Mouse (Mus musculus) embryonic facial prominence, embryonic 15.5 days (tissue): ENCODE data around the gene Trnp1. TPM values are rescaled to one million over a fixed set of nuclear protein-coding genes. Genes with fewer than 3 reads are reported as not detected.
A peak's percentile ranks its signal among the peaks of the same experiment; 100 is the strongest.

Source experiments
- ATAC-seq: fragments of 200-750 bp; cut with Nextera tagmentation; 2 replicates; pipeline ENCODE4 v1.8.0; 2017; ENCODE audit warnings: low read depth, moderate TSS enrichment; ENCODE audit not compliant: insufficient number of reproducible peaks, low FRiP score, low TSS enrichment
- H3K27ac ChIP-seq: fragments of 300-500 bp; sonication (generic); replicated peaks from 2 replicates; pipeline ENCODE4 v1.5.1; 2015; ENCODE audit warnings: mild to moderate bottlenecking, inconsistent platforms
- H3K27me3 ChIP-seq: fragments of 300-500 bp; sonication (generic); 2 replicates; pipeline ENCODE4 v1.6.1; 2015; ENCODE audit warnings: inconsistent platforms
- H3K36me3 ChIP-seq: fragments of 300-500 bp; sonication (generic); 2 replicates; pipeline ENCODE4 v1.6.1; 2015; ENCODE audit warnings: mild to moderate bottlenecking, inconsistent platforms
- H3K4me1 ChIP-seq: fragments of 300-500 bp; sonication (generic); 2 replicates; pipeline ENCODE4 v1.6.1; 2015; ENCODE audit warnings: inconsistent platforms
- H3K4me2 ChIP-seq: fragments of 300-500 bp; sonication (generic); replicated peaks from 2 replicates; pipeline ENCODE4 v1.6.1; 2015; ENCODE audit warnings: mild to moderate bottlenecking, inconsistent platforms
- H3K4me3 ChIP-seq: fragments of 300-500 bp; sonication (generic); replicated peaks from 2 replicates; pipeline ENCODE4 v1.5.1; 2015; ENCODE audit warnings: mild to moderate bottlenecking, inconsistent platforms
- H3K9ac ChIP-seq: fragments of 300-500 bp; sonication (generic); 2 replicates; pipeline ENCODE4 v1.6.1; 2015; ENCODE audit warnings: inconsistent platforms
- H3K9me3 ChIP-seq: fragments of 300-500 bp; sonication (generic); replicated peaks from 2 replicates; pipeline ENCODE4 v1.6.1; 2016; ENCODE audit warnings: inconsistent platforms
- WGBS: fragments of 180-500 bp; shearing (Covaris S2); methylation state at CpG from one replicate; pipeline ENCODE4 v1.1.7; 2015; 5-methylcytosine and 5-hydroxymethylcytosine counted together
- polyA plus RNA-seq: library from polyadenylated mRNA; unstranded; fragments of >200 nt; fragmentation: Nextera tagmentation; extraction: Ambion mirVana; gene quantifications from 2 replicates; pipeline ENCODE4 v1.2.1, GENCODE M21; 2015

The Trnp1 gene
- polyA plus RNA-seq, 1 experiment from 2014 or later = 8.0 TPM

GRCm38 (mm10) chr4:133480754-133481153 lies 17.6 kb downstream of the Trnp1 start:
- Histone ChIP-seq H3K9me3 (no peaks in the 10 kb centered on the region), H3K9ac (no peak overlapping the region), H3K27me3 (peaks cover 30% of the 10 kb centered on the region), H3K36me3 (no peaks in the 10 kb centered on the region), H3K27ac (no peak overlapping the region), H3K4me2 (peak overlapping the region; percentile 61), H3K4me1 (peaks cover 24% of the 10 kb centered on the region), H3K4me3 (peak overlapping the region; percentile 45)
- WGBS = 30% methylated on average over 6 of the region's 6 CpGs
- no peak for ATAC-seq

DNA sequence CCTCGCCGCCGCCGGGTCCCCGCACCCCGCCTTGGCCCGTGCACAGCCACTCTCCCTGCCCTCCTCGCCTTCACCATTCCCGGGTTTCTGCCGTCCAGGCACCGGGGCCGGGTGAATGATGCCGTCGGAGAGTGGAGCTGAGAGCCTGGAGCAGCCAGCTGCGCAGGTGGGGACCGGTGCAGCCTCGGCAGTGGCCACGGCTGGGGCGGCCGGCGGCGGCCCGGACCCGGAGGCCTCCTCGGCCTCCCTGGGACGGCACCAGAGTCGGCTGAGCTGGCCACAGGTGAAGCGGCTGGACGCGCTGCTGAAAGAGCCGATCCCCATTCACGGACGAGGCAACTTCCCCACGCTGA lies 18.2 kb downstream of the Trnp1 start:
- peak; percentile 21 for ATAC-seq
- Histone ChIP-seq H3K36me3 (no peaks in the 10 kb centered on the region), H3K9me3 (no peaks in the 10 kb centered on the region), H3K27ac (no peak overlapping the region), H3K4me1 (peaks cover 24% of the 10 kb centered on the region), H3K4me3 (peak overlapping the region; percentile 45), H3K27me3 (peaks cover 30% of the 10 kb centered on the region), H3K4me2 (peak overlapping the region; percentile 61), H3K9ac (peak overlapping the region; percentile 16)
- WGBS = 3% methylated on average over 34 of the region's 34 CpGs

- Histone ChIP-seq H3K9me3 (no peaks in the 10 kb centered on the region), H3K4me1 (peaks cover 22% of the 10 kb centered on the region), H3K27ac (no peak within 1 kb of the TSS), H3K27me3 (peaks cover 34% of the 10 kb centered on the region), H3K4me2 (peak within 1 kb of the TSS; percentile 61), H3K9ac (peak within 1 kb of the TSS; percentile 16), H3K36me3 (no peaks in the 10 kb centered on the region), H3K4me3 (peak within 1 kb of the TSS; percentile 45)
- WGBS = 3% methylated on average over 29 of the region's 29 CpGs
- ATAC-seq = peak; percentile 97
These were observed 18.7 kb downstream of the Trnp1 start, which contains the start of gene Tent5b for GRCm38 (mm10) chr4:133479458-133480184. Gene Tent5b (plus strand): TSS chr4:133480132.

DNA sequence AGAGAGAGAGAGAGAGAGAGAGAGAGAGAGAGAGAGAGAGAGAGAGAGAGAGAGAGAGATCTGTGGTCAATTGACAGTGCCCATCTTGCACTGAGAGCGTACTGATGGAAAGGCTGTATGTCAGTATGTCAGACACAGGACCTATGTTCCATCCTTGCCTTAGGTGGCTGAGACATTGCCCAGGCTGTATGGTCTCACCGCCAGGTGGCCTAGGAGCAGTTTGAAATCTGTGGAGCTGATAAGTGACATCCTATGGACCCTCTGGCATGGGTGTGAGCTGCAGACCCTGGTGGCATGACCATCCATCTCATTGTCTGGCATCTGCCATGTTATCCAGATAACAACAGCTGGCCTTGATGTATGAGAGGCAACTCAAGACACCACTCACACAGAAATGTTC lies 24.5 kb downstream of the Trnp1 start:
- H3K27me3 ChIP-seq = peaks cover 27% of the 10 kb centered on the region
- no peak overlapping the region for H3K4me2 ChIP-seq
- peaks cover 7% of the 10 kb centered on the region; the same call in 1 of the 2 replicates for H3K4me1 ChIP-seq
- no peak overlapping the region for H3K27ac ChIP-seq
- ATAC-seq = no peak
- no peak overlapping the region for H3K4me3 ChIP-seq
- H3K9me3 ChIP-seq = peaks cover 4% of the 10 kb centered on the region; the same call in 1 of the 2 replicates
- 45% methylated on average over 2 of the region's 2 CpGs for WGBS
- no peaks in the 10 kb centered on the region for H3K36me3 ChIP-seq
- H3K9ac ChIP-seq = no peak overlapping the region

DNA sequence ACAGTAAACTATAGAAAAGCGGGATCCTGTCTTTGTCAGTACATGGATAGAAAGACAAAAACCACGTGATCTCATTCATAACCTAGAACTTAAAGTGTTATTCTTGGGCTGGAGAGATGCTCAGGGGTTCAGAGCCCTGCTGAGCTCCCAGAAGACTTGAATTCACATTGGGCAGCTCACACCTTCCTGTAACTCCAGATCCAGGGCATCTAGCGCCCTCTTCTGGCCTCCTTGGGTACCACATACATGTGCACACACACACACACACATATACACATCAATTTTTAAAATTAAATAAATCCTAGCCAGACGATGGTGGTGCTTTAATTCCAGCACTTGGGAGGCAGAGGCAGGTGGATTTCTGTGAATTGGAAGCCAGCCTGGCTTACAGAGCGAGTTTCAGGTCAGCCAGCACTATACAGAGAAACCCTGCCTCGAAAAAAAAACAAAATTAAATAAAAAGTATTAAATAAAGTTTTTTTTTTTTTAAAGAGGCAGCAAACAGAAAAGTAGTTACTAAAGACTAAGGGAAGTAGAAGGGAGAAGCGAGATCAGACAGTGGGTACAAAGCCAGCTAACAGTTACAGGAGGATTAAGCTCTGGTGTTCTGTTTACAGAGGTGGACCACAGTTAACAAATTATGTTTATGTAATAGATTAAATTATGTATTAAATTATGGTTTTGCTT lies 27.1 kb downstream of the Trnp1 start:
- no peak overlapping the region for H3K4me2 ChIP-seq
- ATAC-seq = no peak
- H3K4me1 ChIP-seq = peaks cover 13% of the 10 kb centered on the region
- peaks cover 11% of the 10 kb centered on the region; the same call in 1 of the 2 replicates for H3K27me3 ChIP-seq
- H3K4me3 ChIP-seq = no peak overlapping the region
- 75% methylated on average over 7 of the region's 7 CpGs for WGBS
- peaks cover 4% of the 10 kb centered on the region; the same call in 1 of the 2 replicates for H3K9me3 ChIP-seq
- no peaks in the 10 kb centered on the region for H3K36me3 ChIP-seq
- H3K9ac ChIP-seq = no peak overlapping the region
- no peak overlapping the region for H3K27ac ChIP-seq

GRCm38 (mm10) chr4:133469122-133469521 lies 29.2 kb downstream of the Trnp1 start:
- peaks cover 4% of the 10 kb centered on the region; the same call in 1 of the 2 replicates for H3K9me3 ChIP-seq
- no peak for ATAC-seq
- 19% methylated on average over 12 of the region's 12 CpGs for WGBS
- 0 out of 2 replicates have a peak overlapping the region, but pooled peaks have one; percentile 10 for H3K4me3 ChIP-seq
- no peak overlapping the region for H3K27ac ChIP-seq
- H3K4me2 ChIP-seq = peak overlapping the region; percentile 95
- no peak overlapping the region for H3K9ac ChIP-seq
- H3K4me1 ChIP-seq = peaks cover 13% of the 10 kb centered on the region
- 0 out of 2 replicates have a peak, but pooled peaks cover 7% of the 10 kb centered on the region for H3K27me3 ChIP-seq
- no peaks in the 10 kb centered on the region for H3K36me3 ChIP-seq

DNA sequence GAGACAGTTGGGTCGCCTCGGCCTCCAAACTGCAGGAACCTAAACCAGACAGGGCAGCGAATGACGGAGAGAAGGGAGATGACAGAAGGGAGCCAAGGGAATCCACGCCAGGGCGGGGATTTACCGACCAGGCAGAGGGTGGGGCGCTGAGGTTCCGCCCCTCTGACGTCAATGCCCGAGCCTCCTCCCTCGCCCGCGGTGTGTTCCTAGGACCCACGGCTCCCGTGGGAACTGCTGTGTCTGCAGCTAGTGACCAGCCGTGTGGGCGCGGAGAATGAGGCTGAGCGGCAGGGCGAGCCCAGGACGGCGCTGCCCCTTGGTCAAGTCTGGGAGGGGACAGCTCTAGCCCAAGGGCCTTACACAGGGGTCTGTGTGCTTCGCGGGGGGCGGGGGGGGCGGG lies 30.3 kb downstream of the Trnp1 start:
- H3K4me2 ChIP-seq = peak overlapping the region; percentile 95
- peaks cover 4% of the 10 kb centered on the region; the same call in 1 of the 2 replicates for H3K9me3 ChIP-seq
- under 1% methylated on average over 26 of the region's 27 CpGs for WGBS
- H3K27ac ChIP-seq = peak overlapping the region; percentile 60
- H3K4me3 ChIP-seq = peak overlapping the region; percentile 55
- ATAC-seq = peak; percentile 82
- 0 out of 2 replicates have a peak, but pooled peaks cover 7% of the 10 kb centered on the region for H3K27me3 ChIP-seq
- no peaks in the 10 kb centered on the region for H3K36me3 ChIP-seq
- H3K9ac ChIP-seq = peak overlapping the region; percentile 37
- peaks cover 13% of the 10 kb centered on the region for H3K4me1 ChIP-seq

DNA sequence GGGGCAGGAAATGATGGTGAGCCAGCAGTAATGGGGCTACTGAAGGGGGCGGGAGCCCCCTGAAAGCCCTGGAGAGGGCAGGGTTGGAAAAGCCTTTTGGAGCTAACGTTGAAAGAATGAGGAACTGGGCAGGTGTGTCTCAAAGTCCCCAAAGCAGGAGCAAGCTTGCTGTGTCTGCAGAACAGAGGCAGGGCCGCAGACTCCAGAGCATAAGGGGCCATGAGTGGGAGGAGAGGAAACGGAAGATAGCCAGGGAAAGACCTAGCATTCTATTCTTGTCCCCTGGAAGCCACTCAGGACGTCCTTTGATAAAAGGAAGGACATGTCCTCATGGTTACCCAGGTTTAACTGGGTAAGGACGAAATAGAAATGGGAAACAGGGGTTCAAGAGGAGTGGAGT lies 35.2 kb downstream of the Trnp1 start:
- Histone ChIP-seq H3K36me3 (no peaks in the 10 kb centered on the region), H3K9ac (no peak overlapping the region), H3K27ac (no peak overlapping the region), H3K9me3 (no peaks in the 10 kb centered on the region), H3K4me2 (no peak overlapping the region), H3K27me3 (no peaks in the 10 kb centered on the region), H3K4me3 (no peak overlapping the region), H3K4me1 (peaks cover 1% of the 10 kb centered on the region; the same call in 1 of the 2 replicates)
- ATAC-seq = no peak
- WGBS = 58% methylated on average over 6 of the region's 6 CpGs

DNA sequence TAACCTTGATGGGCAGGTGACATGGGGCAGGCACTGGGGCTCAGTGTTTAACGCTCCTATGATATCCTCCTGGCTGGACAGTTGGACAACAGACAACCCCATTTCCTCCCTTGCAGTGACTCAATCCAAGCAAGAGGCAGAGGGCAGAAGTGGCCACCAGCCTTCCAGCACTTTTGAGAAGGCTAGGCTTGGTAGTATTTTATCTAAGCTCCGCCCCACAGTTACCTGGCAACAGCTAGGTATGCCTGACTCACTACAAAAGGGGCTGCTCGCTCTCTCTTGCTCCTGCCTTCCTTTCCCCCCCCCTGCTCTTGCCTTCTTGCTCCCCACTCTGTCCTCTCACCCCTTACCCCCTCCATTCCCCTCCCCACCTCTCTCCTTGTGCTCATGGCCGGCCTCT lies 37.0 kb downstream of the Trnp1 start:
- Histone ChIP-seq H3K36me3 (no peaks in the 10 kb centered on the region), H3K4me1 (no peaks in the 10 kb centered on the region), H3K27ac (no peak overlapping the region), H3K9ac (no peak overlapping the region), H3K27me3 (no peaks in the 10 kb centered on the region), H3K9me3 (no peaks in the 10 kb centered on the region), H3K4me3 (no peak overlapping the region), H3K4me2 (no peak overlapping the region)
- ATAC-seq = 0 out of 2 replicates have a peak, but pooled peaks have one; percentile 22
- 83% methylated on average over 4 of the region's 4 CpGs for WGBS

- H3K9me3 ChIP-seq = no peaks in the 10 kb centered on the region
- H3K27me3 ChIP-seq = no peaks in the 10 kb centered on the region
- H3K4me1 ChIP-seq = no peaks in the 10 kb centered on the region
- no peak overlapping the region for H3K4me3 ChIP-seq
- no peak overlapping the region for H3K9ac ChIP-seq
- H3K36me3 ChIP-seq = no peaks in the 10 kb centered on the region
- H3K4me2 ChIP-seq = no peak overlapping the region
- WGBS = 43% methylated on average over 5 of the region's 5 CpGs
- no peak overlapping the region for H3K27ac ChIP-seq
- ATAC-seq = no peak
These were observed 37.5 kb downstream of the Trnp1 start for GRCm38 (mm10) chr4:133460796-133461325.

GRCm38 (mm10) chr4:133460006-133460405 lies 38.3 kb downstream of the Trnp1 start:
- H3K27me3 ChIP-seq = no peaks in the 10 kb centered on the region
- H3K9me3 ChIP-seq = no peaks in the 10 kb centered on the region
- no peak overlapping the region for H3K4me3 ChIP-seq
- no peaks in the 10 kb centered on the region for H3K36me3 ChIP-seq
- H3K9ac ChIP-seq = no peak overlapping the region
- no peak overlapping the region for H3K4me2 ChIP-seq
- no peak overlapping the region for H3K27ac ChIP-seq
- H3K4me1 ChIP-seq = no peaks in the 10 kb centered on the region
- WGBS = 70% methylated on average over 1 of the region's 1 CpGs
- ATAC-seq = no peak
